Mouse (Mus musculus) erythroid progenitor cell, adult 5-6 weeks (primary cell): Measurements from ENCODE around the gene Olfr464. TPM values are rescaled to one million over a fixed set of nuclear protein-coding genes. Genes with fewer than 3 reads are reported as not detected.
"Not testable (repeated sequence)": the region's sequence is repeated elsewhere in the genome, so short reads cannot be mapped to it uniquely, and the experiment has no call there.

Experiments
- ATAC-seq: replicated peaks from 2 replicates; pipeline ENCODE4 v1.8.0; 2016; ENCODE audit warnings: moderate number of reproducible peaks, mild to moderate bottlenecking, moderate TSS enrichment, inconsistent platforms; ENCODE audit not compliant: poor library complexity, low FRiP score, severe bottlenecking
- total RNA-seq, 2 experiments: library from RNA; stranded (forward) in 1 of 2; stranded (reverse) in 1 of 2; fragments of 150-400 nt in 1 of 2; fragments of 186-747, 209-891 nt in 1 of 2; gene quantifications; 2 replicates each; pipeline versions ENCODE4 v1.2.3 to v1.2.4; 2015 to 2017; ENCODE audit warnings: low replicate concordance in 2 of 2

Gene Olfr464
- total RNA-seq, 2 experiments from 2014 or later = not detected

DNA sequence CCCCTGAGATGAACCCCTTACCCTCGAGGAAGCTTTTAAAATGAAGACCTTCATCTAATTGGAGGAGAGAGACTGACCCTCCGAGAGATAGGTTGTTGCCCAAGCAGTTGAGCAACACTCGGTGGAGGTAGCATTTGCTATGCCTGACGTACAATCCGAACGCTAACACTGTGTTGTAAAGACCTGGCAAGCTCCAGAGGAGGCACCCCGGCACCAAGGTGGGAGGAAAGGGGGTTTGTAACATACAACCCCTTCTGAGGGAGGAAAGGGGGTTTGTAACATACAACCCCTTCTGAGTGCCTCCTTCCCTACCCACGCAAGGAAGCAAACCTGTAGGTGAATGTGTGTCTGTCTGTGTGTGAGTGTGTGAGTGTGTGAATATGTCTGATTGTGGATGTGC lies 49.0 kb downstream of the Olfr464 start:
- ATAC-seq = no peak

DNA sequence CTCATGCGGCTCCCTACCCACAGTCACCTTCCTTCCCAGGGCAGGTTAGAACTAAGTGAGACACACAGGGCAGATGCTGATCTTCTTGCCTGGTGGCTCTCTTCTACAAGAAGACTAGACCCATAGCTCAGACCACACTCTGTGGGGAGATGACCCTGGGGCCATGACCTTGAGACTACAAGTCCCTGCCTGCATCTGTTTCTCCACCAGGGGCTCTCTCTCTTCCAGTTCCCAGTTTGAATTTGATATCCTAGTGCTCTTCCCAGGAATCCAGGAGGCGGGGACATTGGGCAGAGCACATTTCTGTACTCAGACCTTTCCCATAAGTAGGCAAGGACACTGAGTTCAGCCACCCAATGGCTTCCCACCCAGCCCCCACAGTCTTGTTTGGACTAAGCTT lies 50.7 kb downstream of the Olfr464 start:
- no peak for ATAC-seq

DNA sequence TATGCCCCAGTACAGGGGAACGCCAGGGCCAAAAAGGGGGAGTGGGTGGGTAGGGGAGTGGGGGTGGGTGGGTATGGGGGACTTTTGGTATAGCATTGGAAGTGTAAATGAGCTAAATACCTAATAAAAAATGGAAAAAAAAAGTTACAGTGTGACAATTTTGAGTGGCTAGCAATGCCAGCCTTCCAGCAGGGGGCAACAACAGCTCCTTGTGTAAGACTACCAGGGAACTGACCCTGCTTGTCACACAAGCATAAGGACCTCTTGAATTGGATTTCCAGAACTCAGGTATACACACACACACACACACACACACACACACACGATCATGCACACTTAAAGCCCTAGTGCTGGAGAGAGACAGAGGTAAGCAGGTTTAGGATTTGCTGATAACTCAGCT lies 53.9 kb downstream of the Olfr464 start:
- not testable (repeated sequence) for ATAC-seq

Other genes with a start within 250 kb of the Olfr464 start
- gene Supt4a, start 183.4 kb downstream of the Olfr464 start, total RNA-seq (2015; ENCODE audit: low replicate concordance) = 101 and 170 TPM in 2 replicates
- gene Supt4a, start 183.4 kb downstream of the Olfr464 start, total RNA-seq (2017; ENCODE audit: low replicate concordance) = 27.0 and 66.5 TPM in 2 replicates
- gene Tspoap1, start 160.4 kb downstream of the Olfr464 start, total RNA-seq (2015; ENCODE audit: low replicate concordance) = 6.7 and 8.6 TPM in 2 replicates
- 9.2 and 21.3 TPM in 2 replicates for gene Tspoap1, start 160.4 kb downstream of the Olfr464 start, total RNA-seq (2017; ENCODE audit: low replicate concordance)
- gene Mpo, start 127.4 kb downstream of the Olfr464 start, total RNA-seq (2015; ENCODE audit: low replicate concordance) = 946 and 1,145 TPM in 2 replicates
- gene Mpo, start 127.4 kb downstream of the Olfr464 start, total RNA-seq (2017; ENCODE audit: low replicate concordance) = 341 and 501 TPM in 2 replicates
- gene Lpo, start 92.7 kb downstream of the Olfr464 start, total RNA-seq (2015; ENCODE audit: low replicate concordance) = not detected in 2 replicates
- gene Lpo, start 92.7 kb downstream of the Olfr464 start, total RNA-seq (2017; ENCODE audit: low replicate concordance) = not detected in 2 replicates
- not detected in 2 replicates for gene Mks1, start 67.8 kb downstream of the Olfr464 start, total RNA-seq (2015; ENCODE audit: low replicate concordance)
- gene Mks1, start 67.8 kb downstream of the Olfr464 start, total RNA-seq (2017; ENCODE audit: low replicate concordance) = not detected in 2 replicates
- 13.0 and 18.4 TPM in 2 replicates for gene Epx, start 45.4 kb downstream of the Olfr464 start, total RNA-seq (2015; ENCODE audit: low replicate concordance)
- gene Epx, start 45.4 kb downstream of the Olfr464 start, total RNA-seq (2017; ENCODE audit: low replicate concordance) = 10.3 and 15.8 TPM in 2 replicates
- not detected in 2 replicates for gene Olfr462, start 28.7 kb downstream of the Olfr464 start, total RNA-seq (2015; ENCODE audit: low replicate concordance)
- not detected in 2 replicates for gene Olfr462, start 28.7 kb downstream of the Olfr464 start, total RNA-seq (2017; ENCODE audit: low replicate concordance)
- not detected in 2 replicates for gene Olfr463, start 23.6 kb downstream of the Olfr464 start, total RNA-seq (2015; ENCODE audit: low replicate concordance)
- not detected in 2 replicates for gene Olfr463, start 23.6 kb downstream of the Olfr464 start, total RNA-seq (2017; ENCODE audit: low replicate concordance)
- gene Dynll2, start 66.6 kb upstream of the Olfr464 start, total RNA-seq (2015; ENCODE audit: low replicate concordance) = 8.4 and 10.1 TPM in 2 replicates
- 1.5 and 5.9 TPM in 2 replicates for gene Dynll2, start 66.6 kb upstream of the Olfr464 start, total RNA-seq (2017; ENCODE audit: low replicate concordance)
- 312 and 323 TPM in 2 replicates for gene Srsf1, start 126.4 kb upstream of the Olfr464 start, total RNA-seq (2015; ENCODE audit: low replicate concordance)
- 485 and 568 TPM in 2 replicates for gene Srsf1, start 126.4 kb upstream of the Olfr464 start, total RNA-seq (2017; ENCODE audit: low replicate concordance)
- gene Vezf1, start 147.3 kb upstream of the Olfr464 start, total RNA-seq (2015; ENCODE audit: low replicate concordance) = 29.6 and 37.3 TPM in 2 replicates
- gene Vezf1, start 147.3 kb upstream of the Olfr464 start, total RNA-seq (2017; ENCODE audit: low replicate concordance) = 16.3 and 17.8 TPM in 2 replicates
- 0.84 TPM in 1 of 2 replicates, not detected in the other for gene Cuedc1, start 177.1 kb upstream of the Olfr464 start, total RNA-seq (2015; ENCODE audit: low replicate concordance)
- 0.39 TPM in 1 of 2 replicates, not detected in the other for gene Cuedc1, start 177.1 kb upstream of the Olfr464 start, total RNA-seq (2017; ENCODE audit: low replicate concordance)